Mouse (Mus musculus) C2C12 (cell line): ENCODE results near the gene Lap3. TPM values are rescaled to one million over a fixed set of nuclear protein-coding genes. Genes with fewer than 3 reads are reported as not detected.

ENCODE experiments used
- H3K27me3 ChIP-seq: one replicate; pipeline ENCODE4 v1.6.1; 2011; ENCODE audit not compliant: control insufficient read depth, insufficient read depth, insufficient read length
- H3K36me3 ChIP-seq: one replicate; pipeline ENCODE4 v1.6.1; 2011; ENCODE audit not compliant: control insufficient read depth, insufficient read depth
- H3K4me3 ChIP-seq: one replicate; pipeline ENCODE4 v1.5.1; 2011; ENCODE audit warnings: mild to moderate bottlenecking, control low read depth; ENCODE audit not compliant: poor library complexity, insufficient read depth, severe bottlenecking
- H3K79me2 ChIP-seq: one replicate; pipeline ENCODE4 v1.6.1; 2011; ENCODE audit not compliant: control insufficient read depth, insufficient read depth
- H3K79me3 ChIP-seq: one replicate; pipeline ENCODE4 v1.6.1; 2011; ENCODE audit warnings: low read depth, control low read depth
- H3ac ChIP-seq: one replicate; pipeline ENCODE3; 2011; ENCODE audit warnings: low read depth; ENCODE audit not compliant: control insufficient read depth, insufficient read length
- CEBPB ChIP-seq: IDR thresholded peaks from one replicate; pipeline ENCODE4 v1.6.1; 2011; ENCODE audit warnings: low read depth, mild to moderate bottlenecking, control low read depth, moderate library complexity
- CTCF ChIP-seq: IDR thresholded peaks from one replicate; pipeline ENCODE4 v1.5.1; 2011; ENCODE audit not compliant: control insufficient read depth, insufficient read depth, insufficient read length
- FOSL1 ChIP-seq: IDR thresholded peaks from one replicate; pipeline ENCODE4 v1.8.0; 2011; ENCODE audit warnings: mild to moderate bottlenecking, low read length; ENCODE audit not compliant: poor library complexity, insufficient read depth, severe bottlenecking
- MAX ChIP-seq: IDR thresholded peaks from one replicate; pipeline ENCODE4 v1.6.1; 2011; ENCODE audit warnings: mild to moderate bottlenecking, control low read depth
- MYOD1 ChIP-seq: IDR thresholded peaks from one replicate; pipeline ENCODE4 v1.6.1; 2011; ENCODE audit warnings: low read depth; ENCODE audit not compliant: control insufficient read depth, insufficient read length
- MYOG ChIP-seq: IDR thresholded peaks from one replicate; pipeline ENCODE4 v1.6.1; 2011; ENCODE audit not compliant: control insufficient read depth, insufficient read length; ENCODE audit errors: extremely low read depth
- USF1 ChIP-seq: IDR thresholded peaks from one replicate; pipeline ENCODE4 v1.6.1; 2011; ENCODE audit warnings: low read depth, mild to moderate bottlenecking, control low read depth, moderate library complexity
- polyA plus RNA-seq: library from polyadenylated mRNA; unstranded; fragments of >200 nt; fragmentation: generic; extraction: Trizol; gene quantifications from one replicate; pipeline ENCODE4 v1.2.1, GENCODE M21; 2012; ENCODE audit warnings: missing spikeins

The Lap3 gene
- polyA plus RNA-seq, 1 experiment: 87.7 TPM

GRCm38 (mm10) chr5:45526338-45526737 is 33.2 kb downstream of the Lap3 start:
- H3K79me2 ChIP-seq: peaks cover 27% of the 10 kb centered on the region
- no peaks in the 10 kb centered on the region for H3K27me3 ChIP-seq
- H3K36me3 ChIP-seq: peaks cover 61% of the 10 kb centered on the region
- no peak overlapping the region for H3ac ChIP-seq
- no peak overlapping the region for H3K4me3 ChIP-seq
- TF ChIP-seq USF1 (no peak), MYOG (no peak), MAX (no peak), CEBPB (no peak), CTCF (no peak), MYOD1 (no peak), FOSL1 (no peak)
- H3K79me3 ChIP-seq: peaks cover 21% of the 10 kb centered on the region

- Histone ChIP-seq H3K36me3 (peaks cover 55% of the 10 kb centered on the region), H3K79me2 (no peaks in the 10 kb centered on the region), H3K79me3 (no peaks in the 10 kb centered on the region), H3ac (no peak overlapping the region), H3K27me3 (no peaks in the 10 kb centered on the region), H3K4me3 (no peak overlapping the region)
- TF ChIP-seq CEBPB (no peak), MYOG (no peak), USF1 (no peak), MAX (no peak)
These were observed 36.5 kb downstream of the Lap3 start for GRCm38 (mm10) chr5:45529696-45530095.

GRCm38 (mm10) chr5:45534319-45535098 is 41.3 kb downstream of the Lap3 start:
- Histone ChIP-seq H3K36me3 (peaks cover 15% of the 10 kb centered on the region), H3K79me3 (no peaks in the 10 kb centered on the region), H3K4me3 (no peak overlapping the region), H3K27me3 (no peaks in the 10 kb centered on the region), H3ac (no peak overlapping the region), H3K79me2 (no peaks in the 10 kb centered on the region)
- no peak for TF ChIP-seq MAX
- TF ChIP-seq CTCF: no peak
- no peak for TF ChIP-seq MYOD1
- TF ChIP-seq USF1: no peak

- no peaks in the 10 kb centered on the region for H3K79me2 ChIP-seq
- H3ac ChIP-seq: no peak overlapping the region
- H3K79me3 ChIP-seq: no peaks in the 10 kb centered on the region
- peaks cover 11% of the 10 kb centered on the region for H3K36me3 ChIP-seq
- H3K27me3 ChIP-seq: no peaks in the 10 kb centered on the region
- no peak for TF ChIP-seq MAX
- no peak for TF ChIP-seq MYOD1
- TF ChIP-seq USF1: no peak
- no peak for TF ChIP-seq MYOG
- no peak for TF ChIP-seq FOSL1
- no peak for TF ChIP-seq CTCF
- no peak for TF ChIP-seq CEBPB
- no peak overlapping the region for H3K4me3 ChIP-seq
These were observed 42.0 kb downstream of the Lap3 start for GRCm38 (mm10) chr5:45535177-45535576.

- Histone ChIP-seq H3K79me2 (no peaks in the 10 kb centered on the region), H3K36me3 (no peaks in the 10 kb centered on the region), H3K4me3 (no peak overlapping the region), H3ac (no peak overlapping the region), H3K27me3 (no peaks in the 10 kb centered on the region), H3K79me3 (no peaks in the 10 kb centered on the region)
- TF ChIP-seq CTCF (no peak), CEBPB (no peak), MYOG (no peak), MYOD1 (no peak), MAX (no peak)
These were observed 46.3 kb downstream of the Lap3 start for GRCm38 (mm10) chr5:45539502-45539901.

- H3K79me3 ChIP-seq: no peaks in the 10 kb centered on the region
- no peak for TF ChIP-seq CEBPB
- TF ChIP-seq MYOD1: no peak
- no peak for TF ChIP-seq USF1
- no peak for TF ChIP-seq FOSL1
- TF ChIP-seq MYOG: no peak
- TF ChIP-seq CTCF: no peak
- no peak for TF ChIP-seq MAX
- H3K36me3 ChIP-seq: no peaks in the 10 kb centered on the region
- no peak overlapping the region for H3K4me3 ChIP-seq
- H3K27me3 ChIP-seq: no peaks in the 10 kb centered on the region
- H3K79me2 ChIP-seq: no peaks in the 10 kb centered on the region
- H3ac ChIP-seq: no peak overlapping the region
These were observed 50.2 kb downstream of the Lap3 start for GRCm38 (mm10) chr5:45543374-45543773.
